Mouse (Mus musculus): ENCODE measurements at regions not wholly inside any gene's neighbourhood (a gene's known extent, or its start where the extent isn't known, plus 50 kb on each side); places are given as distances from the start of the nearest gene placed in this dataset.

DNA sequence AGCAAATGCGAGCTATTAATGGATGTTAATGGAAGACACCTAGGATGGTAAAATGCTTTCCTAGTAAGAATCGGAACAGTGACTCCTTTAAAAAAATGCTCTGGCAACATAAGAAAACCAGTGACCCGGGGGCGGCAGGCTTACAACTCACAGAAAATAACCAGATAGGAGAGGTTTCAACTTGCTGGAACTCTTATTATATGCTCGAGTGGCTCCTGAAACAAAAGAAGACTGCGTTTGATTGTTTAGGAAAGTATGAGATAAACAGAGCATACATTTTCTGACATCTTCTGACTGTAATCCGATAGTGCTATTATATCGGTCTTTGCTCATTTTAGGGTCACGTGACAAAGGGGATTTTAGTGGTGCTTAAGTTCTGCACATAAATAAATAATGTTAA is 152.8 kb upstream of the Pkn2 start:
- TF ChIP-seq EP300 (IDR thresholded peaks at IDR 0.05) (no peak), CTCF (IDR thresholded peaks at IDR 0.05) (no peak)

Measured in lung, postnatal 0 days (tissue).